Mouse (Mus musculus): Measurements from ENCODE around the gene Safb2.

Gene Safb2

DNA sequence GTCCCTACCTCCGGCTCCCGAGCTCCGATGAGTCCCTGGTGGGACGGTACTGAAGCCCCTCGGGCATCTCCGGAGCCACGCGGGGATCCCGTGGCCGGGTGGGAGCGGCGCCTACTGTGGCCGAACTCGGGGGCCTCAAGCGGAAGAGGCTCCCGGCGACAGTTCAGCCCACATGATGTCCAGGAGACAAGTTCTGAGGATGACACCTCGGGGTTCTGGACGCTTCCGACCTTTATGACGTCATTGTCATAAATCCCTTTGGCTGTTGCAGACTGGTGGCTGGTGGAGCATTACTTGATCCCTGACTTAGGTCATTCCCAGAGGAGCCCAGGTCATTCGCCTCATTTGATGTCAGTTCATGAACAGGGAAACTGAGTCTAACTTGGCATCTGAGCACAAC, 72.1 kb downstream of the Safb2 start, which contains the start of gene Znrf4:
Gene Znrf4, minus strand, starts transcription at position 122 of the 400 bp plus-strand sequence.
- no peak for DNase-seq

DNA sequence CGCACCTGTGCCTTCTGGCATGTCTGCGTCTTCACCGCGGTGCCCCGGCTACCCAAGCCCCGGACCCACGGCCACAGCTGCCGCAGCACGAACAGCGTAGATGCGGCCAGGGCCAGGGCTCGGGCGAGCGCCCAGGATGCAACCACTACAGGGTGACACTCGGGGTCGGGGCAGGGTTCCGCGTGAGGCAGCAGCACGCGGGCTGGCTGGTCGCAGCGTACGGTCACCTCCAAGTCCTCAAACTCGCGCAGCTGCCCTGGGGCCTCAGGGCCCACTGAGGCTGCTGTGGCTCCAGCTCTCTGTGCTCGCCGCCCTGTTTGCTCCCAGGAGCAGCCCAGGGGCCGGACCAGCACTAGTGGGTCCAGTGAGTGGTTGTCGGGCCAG, 72.7 kb downstream of the Safb2 start:
- DNase-seq: no peak

DNA sequence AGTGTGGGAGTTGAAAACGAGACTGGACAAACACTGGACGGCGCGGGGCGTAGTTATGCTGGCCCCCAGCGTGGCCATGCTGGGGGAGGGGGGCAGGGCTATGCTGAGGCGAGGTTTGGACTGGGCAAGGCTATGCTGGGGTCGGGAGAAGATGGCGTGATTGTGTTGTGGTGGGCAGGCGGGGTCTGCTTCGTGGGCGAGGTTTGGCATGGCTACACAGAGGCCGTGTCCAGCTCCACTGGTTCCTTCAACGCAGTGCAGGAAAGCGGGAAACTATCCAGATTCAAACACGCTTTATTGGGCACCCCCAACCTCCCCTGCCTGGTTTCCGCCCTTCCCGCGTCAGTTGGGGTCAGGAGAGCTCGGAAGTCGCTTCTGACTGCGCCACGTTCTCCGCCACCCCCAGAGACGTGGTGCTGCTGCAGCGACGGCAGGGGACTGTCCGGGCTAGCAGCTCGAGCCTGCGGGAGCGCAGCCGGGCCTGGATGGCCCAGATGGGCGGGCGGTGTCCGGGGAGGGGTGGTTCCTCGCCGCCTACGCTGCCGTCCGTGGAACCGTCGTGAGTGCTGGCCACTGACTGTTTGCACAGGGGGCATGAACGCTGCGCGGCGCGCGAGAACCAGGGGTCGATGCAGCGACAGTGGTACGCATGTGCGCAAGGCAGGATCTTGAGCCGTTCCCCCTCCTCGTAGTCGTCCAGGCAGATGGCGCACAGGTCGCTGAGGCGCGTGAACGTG, 73.2 kb downstream of the Safb2 start:
- DNase-seq: no peak

Measured in thymus, postnatal 36 days (tissue).